Mouse (Mus musculus): ENCODE results near the gene Aox1.

Aox1 gene

DNA sequence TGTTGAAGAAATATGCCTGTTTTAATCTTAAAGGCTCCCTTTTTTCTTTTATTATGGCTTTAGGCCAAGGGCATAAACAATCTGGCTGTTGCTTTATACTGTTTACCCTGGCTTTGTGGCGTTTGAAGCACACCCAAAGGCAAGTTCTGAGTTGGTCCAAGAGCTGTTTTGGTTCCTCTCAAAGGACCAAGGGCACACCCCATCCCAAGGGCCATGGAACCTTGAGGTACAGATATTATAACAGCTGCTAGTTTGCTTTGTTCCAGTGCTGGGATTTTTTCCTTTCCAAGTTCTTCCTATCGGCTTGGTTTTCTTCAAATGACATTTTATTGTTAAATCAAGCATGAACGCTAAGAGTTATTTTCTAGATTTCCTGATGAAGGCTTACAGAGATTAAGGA is 35.9 kb downstream of the Aox1 start:
- no peak for DNase-seq

DNA sequence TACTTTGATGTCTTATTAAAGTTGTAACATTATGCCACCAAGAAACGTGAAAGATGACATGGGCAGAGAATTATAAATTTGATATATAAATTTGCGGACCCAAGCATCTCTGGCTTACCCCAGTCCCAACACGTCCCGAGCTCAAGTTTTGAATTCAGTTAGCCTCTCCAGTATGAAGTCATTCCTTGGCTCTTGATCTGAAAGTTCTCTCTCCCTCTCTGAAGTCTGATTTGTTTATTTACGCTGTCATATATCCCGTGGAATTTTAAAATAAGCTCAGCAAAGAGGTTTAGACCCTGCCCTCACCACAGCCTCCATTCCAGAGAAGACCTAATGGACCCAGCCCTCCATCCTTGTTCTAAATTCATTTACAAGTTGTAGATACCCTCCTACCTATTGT is 39.5 kb downstream of the Aox1 start:
- DNase-seq, result no peak

DNA sequence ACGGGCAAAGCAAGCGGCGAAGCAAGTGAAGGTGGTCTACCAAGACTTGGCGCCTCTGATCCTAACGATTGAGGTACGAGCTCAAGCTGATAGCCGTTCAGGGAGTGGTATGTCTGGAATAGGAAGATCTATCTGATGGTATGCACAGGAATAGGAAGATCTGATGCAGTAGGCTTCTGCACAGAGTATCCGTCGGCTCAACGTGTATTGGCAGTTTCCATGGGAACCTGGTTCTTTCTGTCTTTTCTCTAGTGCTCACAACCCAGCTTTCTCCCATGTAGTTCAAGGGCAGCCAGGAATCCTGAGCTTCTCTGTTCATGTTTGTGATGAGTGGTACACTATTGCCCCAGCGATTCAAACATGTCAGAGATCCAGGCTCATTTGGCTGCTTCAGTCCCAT is 40.4 kb downstream of the Aox1 start:
- DNase-seq, result no peak

DNA sequence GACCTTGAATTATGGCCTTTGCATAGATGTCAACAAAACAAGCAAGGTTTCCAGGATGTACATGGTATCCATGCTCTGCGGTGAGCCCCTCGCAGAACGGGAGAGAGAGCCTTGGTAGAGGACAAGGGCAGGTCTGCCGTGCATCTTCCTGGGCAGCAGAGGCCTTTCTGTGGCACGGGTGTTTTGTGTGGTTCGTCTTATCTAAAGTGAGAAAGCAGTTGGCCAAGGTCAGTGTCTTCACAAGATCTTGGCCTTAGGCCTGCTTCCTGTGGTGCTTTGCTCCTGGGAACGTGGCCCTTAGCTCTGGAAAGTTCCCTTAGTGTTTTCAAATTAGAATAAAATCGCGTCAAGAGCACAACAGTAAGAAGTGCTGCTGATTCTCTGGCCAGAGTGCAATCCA is 41.3 kb downstream of the Aox1 start:
- no peak for DNase-seq

DNA sequence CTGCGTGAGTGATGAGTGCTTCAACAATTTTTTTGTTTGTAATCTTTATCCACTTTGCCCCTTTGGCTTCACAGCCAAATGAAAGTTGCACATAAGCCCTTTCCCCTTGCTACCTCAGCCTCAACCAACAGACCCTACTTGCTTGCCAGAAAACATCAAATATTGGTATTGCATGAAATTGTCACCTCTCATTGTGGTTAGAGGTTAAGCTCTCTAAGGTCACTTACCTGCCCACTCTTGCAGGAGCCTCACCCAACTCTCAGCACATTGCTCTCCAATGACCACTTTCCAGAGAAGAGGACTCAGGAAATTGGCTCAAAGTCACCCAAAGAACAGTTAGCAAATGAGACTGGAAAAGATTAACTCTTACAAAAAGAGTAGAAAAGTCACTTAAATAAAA is 41.8 kb downstream of the Aox1 start:
- DNase-seq, result no peak

DNA sequence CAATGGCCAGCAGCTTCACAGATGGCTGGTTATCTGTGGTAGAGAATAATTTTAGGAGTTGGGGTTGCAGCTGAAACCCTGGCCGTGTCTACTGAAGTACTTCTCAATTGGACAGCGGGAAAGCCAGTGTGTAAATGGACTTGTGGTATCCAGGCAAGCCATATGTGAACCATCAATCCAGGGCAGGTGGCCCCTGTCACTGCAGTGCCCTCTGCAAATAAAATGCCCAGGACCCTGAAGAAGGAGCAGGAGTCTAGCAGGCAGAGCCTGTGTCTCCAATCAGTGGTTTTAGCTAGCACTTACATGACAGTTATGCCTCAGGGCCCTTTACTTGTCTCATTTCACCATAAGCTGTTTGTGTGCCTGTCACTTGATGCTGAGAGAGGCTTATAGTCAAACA is 42.7 kb downstream of the Aox1 start:
- DNase-seq, result no peak

DNA sequence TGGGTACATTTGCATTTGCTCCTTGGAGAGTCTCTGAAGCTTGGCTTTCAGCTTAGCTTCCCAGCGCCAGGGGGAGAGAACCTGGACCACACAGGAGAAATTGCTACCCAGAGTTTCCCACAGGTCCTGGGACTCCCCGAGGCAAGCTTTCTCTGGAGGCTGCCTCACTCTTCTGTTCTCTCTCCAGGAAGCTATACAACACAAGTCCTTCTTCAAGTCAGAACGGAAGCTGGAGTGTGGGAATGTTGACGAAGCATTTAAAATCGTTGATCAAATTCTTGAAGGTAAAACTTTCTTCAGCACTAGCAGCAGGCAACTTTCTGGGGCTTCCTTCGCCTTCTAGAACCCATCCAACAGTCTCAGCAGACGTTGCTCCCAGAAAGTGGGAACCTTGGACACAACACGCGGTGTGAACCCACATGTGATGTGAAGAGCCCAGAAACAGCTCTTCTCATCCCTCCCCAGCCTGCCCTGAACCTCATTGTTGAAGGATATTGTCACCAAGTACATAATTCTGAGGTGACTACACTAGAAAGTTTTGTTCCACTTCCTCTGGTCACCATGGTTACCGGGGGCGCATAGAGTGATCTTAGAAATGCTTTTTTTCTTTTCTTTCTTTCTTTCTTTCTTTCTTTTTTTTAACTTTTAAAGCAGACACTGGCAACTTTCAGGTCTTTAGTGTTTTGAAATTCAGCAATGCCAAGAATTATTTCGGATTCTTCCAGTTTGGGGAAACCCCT is 43.4 kb downstream of the Aox1 start:
- no peak for DNase-seq

DNA sequence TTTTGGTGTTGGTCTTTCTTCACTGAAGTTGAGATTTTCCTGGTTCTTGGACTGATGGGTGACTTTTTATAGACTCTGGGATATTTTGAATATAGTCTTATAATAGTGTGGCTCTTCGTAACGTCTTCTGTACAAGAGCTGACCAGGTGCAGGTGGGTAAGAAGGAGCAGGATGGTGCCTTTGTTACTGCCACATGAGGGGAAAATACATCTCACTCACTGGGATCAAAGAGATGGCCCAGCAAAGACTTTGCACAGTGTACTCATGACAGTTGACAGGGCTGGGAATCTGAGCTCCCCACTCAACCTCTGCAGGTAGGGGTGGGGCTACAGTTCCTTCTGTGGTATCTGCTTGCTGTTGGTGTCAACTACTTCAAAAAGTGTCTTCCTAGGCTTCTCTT is 44.5 kb downstream of the Aox1 start:
- DNase-seq, result no peak

DNA sequence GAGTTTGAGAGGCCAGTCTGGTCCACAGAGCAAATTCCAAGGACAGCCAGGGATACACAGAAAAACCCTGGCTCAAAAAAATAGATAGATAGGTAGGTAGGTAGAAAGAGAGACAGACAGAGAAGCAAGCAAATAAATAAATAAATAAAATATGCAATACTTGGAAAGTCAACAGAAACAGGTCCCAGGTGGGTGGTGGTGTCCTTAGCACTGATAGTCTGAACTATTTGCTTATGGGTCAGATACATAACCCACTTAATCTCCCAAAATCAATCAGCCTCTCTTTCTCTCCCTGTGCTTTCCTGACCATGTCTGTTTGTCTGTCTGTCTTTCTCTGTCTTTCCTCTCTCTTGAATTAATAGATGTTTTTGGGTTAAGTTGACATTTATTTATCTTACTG is 48.2 kb downstream of the Aox1 start:
- no peak for DNase-seq

DNA sequence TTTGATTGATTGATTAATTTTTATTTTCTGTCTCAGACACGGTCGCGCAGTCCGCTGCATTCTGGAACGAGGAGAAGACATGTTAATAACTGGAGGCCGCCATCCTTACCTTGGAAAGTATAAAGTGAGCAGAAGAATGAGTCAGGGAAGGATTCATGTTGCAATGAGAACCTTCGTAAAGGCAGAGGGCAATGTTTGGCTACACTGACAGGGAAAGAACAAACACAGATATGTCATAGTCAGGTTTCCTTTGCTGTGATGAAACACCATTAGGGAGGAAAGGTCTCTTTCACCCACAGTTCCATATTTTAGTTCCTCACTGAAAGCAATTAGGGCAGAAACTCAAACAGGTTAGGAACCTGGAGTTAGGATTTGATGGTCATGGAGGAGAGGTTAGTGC is 48.7 kb downstream of the Aox1 start:
- no peak for DNase-seq

DNA sequence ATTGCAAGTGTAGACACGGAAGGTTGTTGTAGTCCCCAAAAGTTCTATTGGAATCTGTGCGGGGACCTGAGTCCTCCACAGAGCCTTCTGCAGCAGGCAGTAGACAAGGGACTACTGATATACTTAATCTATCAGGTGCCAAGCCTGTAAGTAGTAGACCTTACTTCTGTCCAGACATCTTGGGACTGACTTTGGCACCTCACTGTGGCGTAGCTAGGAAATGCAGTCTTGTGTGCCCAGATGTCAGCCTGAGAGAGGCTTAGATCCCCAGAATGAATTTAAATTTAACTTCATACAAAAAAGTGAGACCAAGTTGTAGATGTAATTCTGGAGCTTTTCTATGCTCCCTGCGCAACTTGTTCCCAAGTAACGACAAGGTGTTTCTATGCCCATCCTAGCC is 50.0 kb downstream of the Aox1 start:
- no peak for DNase-seq

DNA sequence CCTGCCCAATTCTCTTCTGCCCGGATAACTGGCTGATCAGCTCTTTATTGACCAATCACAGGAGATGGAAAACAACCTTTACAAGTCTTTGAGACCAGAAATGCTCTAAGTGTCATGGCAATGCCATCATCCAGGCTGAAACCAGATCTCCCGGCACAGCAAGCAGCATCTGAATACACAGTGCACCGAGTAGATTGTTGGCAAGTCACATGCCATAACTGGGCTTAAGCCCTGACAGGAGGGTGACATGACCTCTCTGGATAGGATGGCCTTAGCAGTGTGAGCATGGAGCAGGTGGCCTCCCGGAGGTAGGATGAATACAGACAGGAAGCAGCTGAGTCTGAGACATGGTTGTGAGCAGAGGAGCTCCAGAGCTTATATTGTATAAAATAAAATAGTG is 50.7 kb downstream of the Aox1 start:
- no peak for DNase-seq

DNA sequence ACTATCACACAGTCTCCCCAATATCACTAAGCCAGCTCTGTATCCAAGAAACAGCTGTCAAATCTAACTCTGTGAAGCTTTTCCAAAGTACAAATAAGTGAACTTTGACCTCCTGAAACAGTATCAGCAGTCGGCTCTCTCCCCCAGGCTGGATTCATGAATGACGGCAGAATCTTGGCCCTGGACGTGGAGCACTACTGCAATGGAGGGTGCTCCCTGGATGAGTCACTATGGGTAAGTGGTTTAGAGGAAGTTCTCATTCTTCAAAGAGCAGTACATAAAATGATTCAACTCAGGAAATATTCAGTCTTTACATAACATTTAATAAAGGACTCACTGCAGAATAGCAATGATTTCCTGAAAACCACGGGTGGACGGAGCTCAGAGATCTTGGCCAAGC is 51.6 kb downstream of the Aox1 start:
- DNase-seq, result no peak

DNA sequence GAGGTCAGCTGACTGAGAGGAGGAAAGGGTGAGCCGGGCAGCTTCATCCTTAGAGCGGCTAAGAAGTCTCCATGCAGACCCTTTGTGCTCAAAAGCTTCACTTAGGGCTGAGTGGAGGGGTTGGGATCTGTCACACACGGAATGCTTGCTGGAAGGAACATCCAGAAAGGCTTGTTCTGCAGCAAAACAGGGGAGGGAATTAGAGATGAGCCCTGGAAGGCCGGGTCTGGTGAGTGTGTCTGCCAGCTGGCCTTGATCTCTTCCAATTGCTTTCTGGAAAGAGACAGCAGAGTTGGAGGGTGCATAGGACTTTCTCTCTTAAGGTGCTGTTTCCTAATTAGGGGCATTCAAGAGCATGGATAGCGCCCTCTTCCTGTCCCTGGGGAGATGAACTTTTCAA is 59.6 kb downstream of the Aox1 start:
- no peak for DNase-seq

DNA sequence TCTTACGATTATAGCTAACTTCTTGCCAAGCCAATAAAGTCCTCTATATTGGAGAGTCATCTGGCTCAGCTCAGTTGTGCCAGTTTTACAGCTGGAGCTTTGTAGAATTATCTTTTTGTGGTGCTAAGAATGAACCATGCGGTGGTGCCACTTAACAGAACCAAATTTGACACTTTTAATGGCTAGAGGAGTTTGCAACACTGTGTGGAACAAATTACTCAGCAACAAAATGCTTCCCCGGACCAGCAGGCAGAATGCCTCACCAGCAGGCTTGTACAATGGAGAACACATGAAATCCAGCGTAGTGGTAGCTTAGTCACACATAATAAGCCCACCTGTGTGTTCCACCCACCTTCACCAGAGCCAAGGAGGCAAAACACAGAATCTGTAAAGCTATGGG is 60.5 kb downstream of the Aox1 start:
- DNase-seq, result no peak

DNA sequence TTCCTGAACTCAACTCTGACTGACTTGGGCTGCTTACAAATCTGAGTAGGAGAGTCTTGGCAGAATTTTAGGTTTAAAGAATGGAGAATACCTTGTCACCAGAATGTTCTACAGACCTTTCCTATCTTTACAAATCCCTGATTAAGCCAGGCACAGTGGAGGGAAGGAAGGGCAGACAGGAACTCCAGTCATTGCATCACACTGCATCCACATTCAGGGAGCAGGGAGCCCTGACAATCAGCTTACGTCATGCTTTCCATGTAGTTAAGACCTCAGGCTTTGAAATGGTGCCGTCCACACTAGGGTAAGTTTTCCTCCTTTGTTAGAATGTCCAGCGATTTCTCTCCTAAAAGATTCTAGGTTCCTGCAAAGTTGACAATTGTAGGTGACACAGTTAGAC is 61.5 kb downstream of the Aox1 start:
- DNase-seq, result no peak

DNA sequence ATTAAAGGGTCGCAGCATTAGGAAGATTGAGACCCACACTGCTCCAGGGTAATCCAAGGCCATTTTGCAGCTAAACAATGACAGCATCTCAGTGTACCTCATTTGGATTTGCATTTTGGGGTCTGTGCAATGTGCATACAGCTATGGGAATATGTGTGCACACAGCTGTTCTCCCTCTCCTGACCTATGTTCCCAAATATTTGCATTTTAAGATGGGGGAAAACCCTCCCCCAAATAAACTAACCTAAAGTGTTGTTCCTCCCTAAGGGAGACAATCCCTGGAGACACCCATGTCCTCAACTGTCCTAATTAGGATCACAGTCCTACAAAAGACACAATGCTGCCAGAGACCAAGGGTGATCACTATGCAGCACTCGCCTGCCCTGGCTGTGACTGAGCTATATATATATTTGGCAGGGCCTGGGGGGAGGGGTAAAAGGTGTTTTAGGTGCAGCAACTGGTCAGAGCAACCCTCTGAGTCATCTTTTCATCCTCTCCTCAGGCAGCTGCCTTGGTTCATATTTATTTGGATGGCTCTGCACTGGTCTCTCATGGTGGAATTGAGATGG is 62.3 kb downstream of the Aox1 start:
- DNase-seq, result no peak

DNA sequence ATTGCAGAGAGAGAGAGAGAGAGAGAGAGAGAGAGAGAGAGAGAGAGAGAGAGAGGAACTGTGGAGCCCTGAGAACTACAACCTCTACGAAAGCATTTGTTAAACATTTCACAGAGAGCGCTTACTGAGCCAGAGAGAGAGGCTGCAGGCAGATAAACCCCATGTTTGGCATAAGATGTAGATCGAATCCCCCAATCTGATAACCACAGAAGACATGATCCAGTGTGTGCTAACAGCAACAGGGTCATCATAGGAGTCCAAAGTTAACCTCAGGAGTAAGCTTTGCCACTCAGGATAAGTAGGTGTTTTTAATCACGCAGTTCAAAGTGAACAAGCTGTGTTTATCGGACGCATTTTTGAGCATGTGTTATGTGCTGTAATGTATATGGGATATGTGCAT is 67.6 kb downstream of the Aox1 start:
- no peak for DNase-seq

DNA sequence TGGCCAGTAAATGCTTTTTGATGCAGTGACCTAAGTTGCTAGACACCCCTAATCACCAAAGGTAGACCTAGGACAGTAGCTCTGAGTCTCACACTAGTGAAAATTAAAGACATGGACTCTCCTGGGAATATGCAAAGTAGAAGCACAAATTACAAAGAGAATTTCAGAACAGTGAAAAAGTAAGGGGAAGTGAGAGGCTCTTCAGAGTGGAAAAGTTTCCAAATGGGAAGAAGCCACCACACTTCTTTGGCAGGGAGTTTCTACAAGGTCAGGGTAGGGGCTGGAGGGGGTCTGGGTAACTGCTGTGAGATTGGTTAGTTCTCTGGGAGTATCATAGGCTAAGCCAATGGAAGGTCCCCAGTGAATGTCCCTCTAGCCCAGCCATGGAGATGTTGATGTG is 69.4 kb downstream of the Aox1 start:
- no peak for DNase-seq

DNA sequence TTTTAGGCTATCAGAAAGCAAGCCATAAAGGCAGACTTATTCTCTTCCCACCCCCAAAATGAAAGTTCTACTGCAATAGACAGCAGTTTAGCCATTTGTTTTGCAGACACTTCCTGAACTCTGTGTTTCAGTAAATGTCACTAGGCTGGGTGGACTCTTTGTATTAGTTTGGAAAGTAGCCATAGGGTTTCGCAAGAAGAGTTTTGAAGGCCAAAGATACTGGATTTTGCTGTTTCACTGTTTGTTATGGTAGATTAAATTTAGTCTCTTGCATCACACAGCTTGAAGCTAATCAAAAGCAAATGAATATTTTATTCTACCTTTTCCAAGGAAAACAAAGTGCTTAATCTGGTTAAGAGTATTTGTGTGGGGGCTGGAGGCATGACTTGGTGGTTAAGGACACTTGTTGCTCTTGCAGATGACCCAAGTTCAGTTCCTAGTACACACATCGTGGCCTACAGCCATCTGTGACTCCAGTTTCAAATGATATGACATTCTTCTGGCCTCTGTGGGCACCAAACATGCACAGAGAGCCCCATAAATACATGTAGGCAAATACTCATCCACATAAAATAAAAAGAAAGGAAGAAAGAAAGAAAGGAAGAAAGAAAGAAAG is 71.9 kb downstream of the Aox1 start:
- DNase-seq, result peak; percentile 26

DNA sequence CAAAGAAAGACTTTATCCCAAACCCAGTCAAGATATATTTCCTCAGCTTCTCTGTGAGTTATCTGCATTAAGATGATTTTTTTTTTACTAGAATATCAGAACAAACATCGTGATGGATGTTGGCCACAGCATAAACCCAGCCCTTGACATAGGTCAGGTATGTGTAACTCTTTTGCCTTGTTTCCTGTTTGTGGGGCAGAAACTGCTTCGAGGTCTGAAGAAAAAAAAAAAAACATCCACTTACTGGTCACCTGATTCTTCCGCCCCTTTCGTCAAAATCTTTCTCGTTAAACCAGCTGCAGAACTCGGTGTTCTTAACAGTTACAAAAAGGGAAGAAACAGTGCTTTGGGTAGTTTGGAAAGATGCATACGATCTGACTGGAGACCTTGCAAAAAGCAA is 72.8 kb downstream of the Aox1 start:
- no peak for DNase-seq

DNA sequence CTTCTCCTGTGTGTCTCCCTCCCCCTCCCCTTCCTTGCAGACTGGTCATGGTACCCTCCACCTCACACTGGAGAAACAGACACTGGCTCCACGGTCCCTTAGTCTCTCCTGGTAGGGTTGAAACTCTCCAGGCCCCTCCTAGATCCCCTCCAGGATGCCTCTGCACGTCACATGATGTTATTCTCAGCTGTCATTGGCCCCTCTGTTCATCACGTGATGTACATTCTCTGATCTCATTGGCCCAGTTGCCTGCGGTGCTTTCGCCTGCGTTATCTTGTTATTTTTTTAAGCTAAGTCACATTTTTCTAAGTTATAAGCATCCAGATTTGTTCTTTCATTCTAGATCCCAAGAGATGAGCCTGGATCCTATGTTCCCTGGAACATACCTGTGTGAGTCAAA is 76.0 kb downstream of the Aox1 start:
- no peak for DNase-seq

DNA sequence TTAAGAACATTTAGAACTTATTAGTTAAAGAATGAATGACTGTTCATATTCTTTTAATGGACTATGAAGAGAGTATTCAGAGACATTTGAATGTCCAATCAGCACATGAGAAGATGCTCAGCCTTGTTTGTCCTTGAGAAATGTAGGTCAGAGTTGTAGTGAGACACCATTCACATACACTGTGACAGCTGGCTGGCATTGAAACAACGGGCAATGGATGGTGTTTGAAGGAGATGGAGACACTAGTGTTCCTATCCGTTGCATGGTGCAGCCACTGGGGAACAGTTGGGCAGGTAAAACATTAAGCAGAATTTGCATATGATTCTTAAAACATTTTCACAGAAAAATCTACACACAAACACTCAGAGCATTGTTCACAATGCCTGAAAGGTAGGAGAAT is 77.3 kb downstream of the Aox1 start:
- DNase-seq, result no peak

DNA sequence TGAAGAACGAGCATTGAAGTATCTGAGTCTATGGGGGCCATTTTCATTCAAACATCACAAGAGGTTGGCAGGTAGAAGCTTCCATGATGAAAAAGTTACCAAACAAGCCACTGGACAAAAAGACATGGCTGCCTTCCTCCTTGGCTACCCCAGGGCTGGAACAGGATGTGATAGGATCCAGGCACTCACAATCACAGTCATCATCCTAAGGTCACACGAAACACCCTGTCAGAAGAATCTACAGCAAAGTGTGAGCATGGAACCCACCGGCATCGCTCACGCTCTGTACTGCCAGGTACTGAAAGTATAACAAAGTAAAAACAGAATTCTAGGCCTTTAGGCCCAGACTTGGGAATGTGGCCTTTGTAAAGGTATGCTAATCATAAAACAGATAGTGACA is 80.5 kb downstream of the Aox1 start:
- DNase-seq, result no peak

DNA sequence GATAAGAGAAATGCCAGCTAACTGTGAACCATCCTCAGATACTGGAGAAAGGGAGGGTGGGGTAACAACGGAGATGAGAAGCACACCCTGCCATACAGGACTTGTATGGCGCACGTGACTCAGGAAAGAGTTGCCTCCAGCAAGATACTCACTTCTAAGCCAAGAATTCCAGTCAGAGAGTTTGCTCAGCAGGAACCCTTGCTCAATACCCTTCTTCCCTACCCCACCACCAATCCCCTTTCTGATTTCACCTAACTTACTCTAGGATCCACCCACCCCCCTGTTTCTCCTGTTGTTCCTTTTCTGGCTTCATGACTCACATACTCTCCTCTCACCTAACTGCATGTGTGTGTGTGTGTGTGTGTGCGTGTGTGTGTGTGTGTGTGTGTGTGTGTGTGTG is 81.6 kb downstream of the Aox1 start:
- no peak for DNase-seq
